Mouse (Mus musculus) hindbrain, embryonic 13.5 days (tissue): ENCODE results near the gene Pappa. TPM values are rescaled to one million over a fixed set of nuclear protein-coding genes. Genes with fewer than 3 reads are reported as not detected.

Experiments used
- ATAC-seq: fragments of 200-750 bp; cut with Nextera tagmentation; 2 replicates; pipeline ENCODE4 v1.8.0; 2017; ENCODE audit warnings: moderate TSS enrichment; ENCODE audit not compliant: low FRiP score
- H3K27ac ChIP-seq: fragments of 300-500 bp; sonication (generic); 2 replicates; pipeline ENCODE4 v1.5.1; 2015; ENCODE audit warnings: inconsistent platforms, mild to moderate bottlenecking, moderate library complexity
- H3K27me3 ChIP-seq: fragments of 300-500 bp; sonication (generic); 2 replicates; pipeline ENCODE4 v1.6.1; 2015; ENCODE audit warnings: mild to moderate bottlenecking, inconsistent platforms
- H3K36me3 ChIP-seq: fragments of 300-500 bp; sonication (generic); 2 replicates; pipeline ENCODE4 v1.6.1; 2015; ENCODE audit warnings: mild to moderate bottlenecking, inconsistent platforms
- H3K4me1 ChIP-seq: fragments of 300-500 bp; sonication (generic); replicated peaks from 2 replicates; pipeline ENCODE4 v1.6.1; 2015; ENCODE audit warnings: inconsistent platforms
- H3K4me2 ChIP-seq: fragments of 300-500 bp; sonication (generic); 2 replicates; pipeline ENCODE4 v1.6.1; 2015; ENCODE audit warnings: inconsistent platforms, mild to moderate bottlenecking, moderate library complexity
- H3K4me3 ChIP-seq: fragments of 300-500 bp; sonication (generic); 2 replicates; pipeline ENCODE4 v1.5.1; 2015; ENCODE audit warnings: mild to moderate bottlenecking, inconsistent platforms
- H3K9ac ChIP-seq: fragments of 300-500 bp; sonication (generic); 2 replicates; pipeline ENCODE4 v1.6.1; 2015; ENCODE audit warnings: mild to moderate bottlenecking, inconsistent platforms
- H3K9me3 ChIP-seq: fragments of 300-500 bp; sonication (generic); 2 replicates; pipeline ENCODE4 v1.6.1; 2016; ENCODE audit warnings: inconsistent platforms
- WGBS: fragments of 180-500 bp; shearing (Covaris S2); methylation state at CpG from one replicate; pipeline ENCODE4 v1.1.7; 2015; 5-methylcytosine and 5-hydroxymethylcytosine counted together
- polyA plus RNA-seq: library from polyadenylated mRNA; unstranded; fragments of >200 nt; fragmentation: Nextera tagmentation; extraction: Ambion mirVana; gene quantifications from 2 replicates; pipeline ENCODE4 v1.2.1, GENCODE M21; 2015

Gene Pappa
- polyA plus RNA-seq, 1 experiment from 2014 or later: 0.39 TPM

DNA sequence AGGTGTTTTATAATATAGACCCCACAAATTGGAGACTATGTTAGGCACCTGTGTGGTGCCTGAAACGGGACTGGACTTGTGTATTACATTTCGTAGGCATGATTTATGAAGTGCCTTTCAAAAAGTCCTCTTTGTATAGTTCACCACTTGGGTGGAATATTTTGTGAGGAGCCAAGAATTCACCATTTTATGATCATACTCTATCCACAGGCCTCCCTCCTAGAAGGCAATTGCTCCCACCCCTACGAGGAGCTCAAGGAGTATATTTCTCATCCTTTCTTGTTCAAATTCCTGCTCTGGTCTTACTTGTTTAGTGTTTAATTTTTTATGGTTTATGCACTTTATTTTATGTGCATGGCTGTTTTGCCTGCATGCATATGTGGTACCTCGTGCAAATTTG, 259.1 kb downstream of the Pappa start:
- no peak overlapping the region for H3K9ac ChIP-seq
- WGBS: 91% methylated on average over 4 of the region's 4 CpGs
- H3K36me3 ChIP-seq: peaks cover 3% of the 10 kb centered on the region; the same call in 1 of the 2 replicates
- ATAC-seq: no peak
- no peak overlapping the region for H3K27ac ChIP-seq
- no peak overlapping the region for H3K4me2 ChIP-seq
- no peak overlapping the region for H3K4me3 ChIP-seq
- H3K4me1 ChIP-seq: no peaks in the 10 kb centered on the region
- H3K9me3 ChIP-seq: no peaks in the 10 kb centered on the region
- H3K27me3 ChIP-seq: no peaks in the 10 kb centered on the region

DNA sequence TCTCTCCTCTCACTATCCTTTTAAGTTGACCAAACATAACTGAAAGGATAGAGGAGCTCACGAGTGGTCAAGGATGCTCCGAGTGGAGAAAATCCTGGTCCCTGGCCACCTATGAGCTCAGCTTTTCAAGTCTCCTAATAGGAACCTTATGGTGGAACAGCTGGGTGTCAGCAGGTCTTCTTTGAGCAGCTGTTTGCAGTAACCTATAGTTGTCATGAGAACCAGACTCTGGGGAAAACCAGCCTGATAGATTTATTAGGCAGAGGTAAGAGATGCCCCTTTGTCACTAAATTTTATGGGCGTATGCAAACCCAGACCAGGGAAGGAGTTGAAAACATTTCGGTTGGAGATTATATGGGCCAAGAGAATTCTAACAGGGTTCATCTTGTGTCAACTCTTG, 267.0 kb downstream of the Pappa start:
- Histone ChIP-seq H3K27me3 (no peaks in the 10 kb centered on the region), H3K27ac (no peak overlapping the region), H3K9ac (no peak overlapping the region), H3K4me2 (no peak overlapping the region), H3K4me1 (no peaks in the 10 kb centered on the region), H3K36me3 (no peaks in the 10 kb centered on the region), H3K9me3 (no peaks in the 10 kb centered on the region), H3K4me3 (no peak overlapping the region)
- no peak for ATAC-seq
- 68% methylated on average over 4 of the region's 4 CpGs for WGBS

DNA sequence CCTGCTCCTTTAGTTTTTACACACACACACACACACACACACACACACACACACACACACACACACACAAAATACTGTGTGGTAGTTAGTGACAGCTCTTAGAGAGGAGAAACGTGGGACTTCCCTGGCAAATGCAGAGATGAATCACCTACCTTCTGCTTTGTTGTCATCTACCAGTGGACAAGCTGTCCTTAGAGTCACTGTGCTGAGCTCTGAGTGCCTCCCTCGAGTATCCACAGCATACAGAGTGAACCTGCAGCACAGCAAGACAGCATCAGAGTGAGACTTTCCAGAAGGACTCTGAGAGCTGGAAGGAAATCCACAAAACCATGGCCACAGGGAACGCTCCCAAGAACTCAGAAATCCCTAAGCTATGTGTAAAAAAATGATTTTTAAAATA, 272.8 kb downstream of the Pappa start:
- WGBS: 81% methylated on average over 3 of the region's 3 CpGs
- Histone ChIP-seq H3K27ac (no peak overlapping the region), H3K4me3 (no peak overlapping the region), H3K27me3 (no peaks in the 10 kb centered on the region), H3K4me1 (no peaks in the 10 kb centered on the region), H3K36me3 (no peaks in the 10 kb centered on the region), H3K9ac (no peak overlapping the region), H3K9me3 (no peaks in the 10 kb centered on the region), H3K4me2 (no peak overlapping the region)
- ATAC-seq: no peak

DNA sequence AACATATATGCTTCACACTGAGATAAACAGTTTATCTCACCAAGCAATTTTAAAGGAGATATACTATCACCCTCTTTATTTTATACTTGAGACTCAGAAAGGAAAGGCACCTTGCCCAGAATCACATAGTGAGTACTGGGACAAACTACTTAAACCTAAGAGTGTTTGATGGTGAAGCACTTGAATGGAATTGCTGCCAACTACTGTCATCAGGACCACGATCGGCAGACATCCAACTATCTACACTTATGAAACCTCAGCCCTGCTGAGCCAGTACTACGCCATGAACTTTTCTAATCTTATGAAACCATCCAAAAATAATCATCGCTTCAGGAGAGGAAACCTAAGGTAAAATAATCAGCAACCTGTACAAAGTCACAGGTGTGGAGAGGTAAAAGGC, 275.5 kb downstream of the Pappa start:
- Histone ChIP-seq H3K27me3 (no peaks in the 10 kb centered on the region), H3K27ac (no peak overlapping the region), H3K9ac (no peak overlapping the region), H3K9me3 (no peaks in the 10 kb centered on the region), H3K4me3 (no peak overlapping the region), H3K36me3 (no peaks in the 10 kb centered on the region), H3K4me2 (no peak overlapping the region), H3K4me1 (no peaks in the 10 kb centered on the region)
- no peak for ATAC-seq
- 96% methylated on average over 4 of the region's 4 CpGs for WGBS

DNA sequence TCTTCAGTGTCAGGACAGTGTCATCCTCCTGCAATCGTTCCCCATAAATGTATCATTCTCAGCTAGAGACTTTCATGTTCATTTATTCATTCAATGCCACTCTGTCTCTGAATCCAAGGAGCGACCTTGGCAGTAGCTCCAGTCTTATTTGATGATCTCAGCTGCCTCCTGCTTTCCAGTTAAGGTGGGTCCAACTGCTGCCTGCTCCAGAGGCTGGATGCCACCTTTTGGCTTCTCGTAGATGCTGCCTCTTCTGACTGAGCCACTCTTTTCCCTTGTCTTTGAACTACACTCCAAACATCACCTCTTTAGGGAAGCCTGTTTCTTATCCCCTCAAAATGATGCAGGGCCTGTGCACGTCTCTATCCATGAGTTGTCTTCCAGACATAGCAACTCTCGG, 278.3 kb downstream of the Pappa start:
- Histone ChIP-seq H3K4me1 (no peaks in the 10 kb centered on the region), H3K27me3 (no peaks in the 10 kb centered on the region), H3K9ac (no peak overlapping the region), H3K9me3 (no peaks in the 10 kb centered on the region), H3K4me2 (no peak overlapping the region), H3K4me3 (no peak overlapping the region), H3K36me3 (no peaks in the 10 kb centered on the region), H3K27ac (no peak overlapping the region)
- 89% methylated on average over 5 of the region's 5 CpGs for WGBS
- ATAC-seq: no peak

DNA sequence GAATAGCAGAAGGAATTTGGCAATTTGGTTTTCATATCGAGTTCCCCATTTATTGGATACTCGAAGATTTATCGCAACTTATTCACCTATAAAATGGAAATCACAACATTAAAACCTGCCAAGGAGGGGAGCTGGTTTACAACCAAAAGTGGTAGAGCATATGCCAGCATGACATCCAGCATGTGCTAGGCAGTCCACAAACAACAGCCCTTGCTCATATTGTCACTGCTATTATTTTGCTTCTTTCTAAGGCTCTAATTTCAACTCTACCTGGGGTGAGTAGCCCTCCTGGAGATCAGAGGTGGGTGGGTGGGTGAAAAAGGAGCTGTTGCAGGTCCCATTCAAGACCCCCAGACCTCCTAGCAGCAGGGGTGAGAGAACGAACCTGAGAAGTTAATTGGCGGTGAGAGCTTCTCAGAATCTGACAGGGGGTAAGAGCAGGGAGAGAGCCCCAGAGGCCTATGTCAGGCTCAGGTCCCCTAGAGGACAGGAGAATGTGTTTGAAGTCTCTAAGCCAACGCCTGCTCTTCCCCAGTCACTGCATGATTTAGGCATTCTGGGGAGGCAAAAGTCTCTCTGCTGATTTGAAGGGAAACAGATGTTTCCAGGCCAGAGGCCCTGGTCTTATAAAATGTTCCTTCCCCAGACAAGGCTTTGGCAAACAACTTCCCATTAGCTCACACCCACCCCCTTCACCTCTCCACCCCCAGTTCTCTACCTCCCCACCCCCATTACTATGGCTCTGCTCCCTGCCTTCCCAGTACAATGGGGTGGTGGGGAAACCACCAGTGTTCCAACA, 279.1 kb downstream of the Pappa start:
- WGBS: 68% methylated on average over 6 of the region's 6 CpGs
- ATAC-seq: no peak
- Histone ChIP-seq H3K36me3 (no peaks in the 10 kb centered on the region), H3K4me2 (no peak overlapping the region), H3K27me3 (no peaks in the 10 kb centered on the region), H3K9ac (no peak overlapping the region), H3K4me3 (no peak overlapping the region), H3K9me3 (no peaks in the 10 kb centered on the region), H3K27ac (no peak overlapping the region), H3K4me1 (no peaks in the 10 kb centered on the region)
